Mouse (Mus musculus): ENCODE measurements around the gene Ddah2. TPM values are rescaled to one million over a fixed set of nuclear protein-coding genes. Genes with fewer than 3 reads are reported as not detected.

Gene Ddah2
- polyA plus RNA-seq, 1 experiment from 2014 or later, result 375 TPM

GRCm38 (mm10) chr17:35052271-35052798 is 6.5 kb upstream of the Ddah2 start:
- Histone ChIP-seq H3K27me3 (ENCODE audit: control insufficient read depth, insufficient read depth, low read length) (no peaks in the 10 kb centered on the region), H3K36me3 (ENCODE audit: control insufficient read depth, insufficient read depth, low read length) (peaks cover 15% of the 10 kb centered on the region), H3K9me3 (ENCODE audit: control insufficient read depth, low read length) (no peaks in the 10 kb centered on the region), H3K27ac (replicated peaks; ENCODE audit: low read depth, low read length) (peak overlapping the region; percentile 84), H3K4me1 (ENCODE audit: control insufficient read depth, insufficient read depth, low read length) (peaks cover 24% of the 10 kb centered on the region), H3K4me3 (replicated peaks; ENCODE audit: low read depth, low read length) (peak overlapping the region; percentile 32; the same call in 1 of the 2 replicates), H3K4me2 (ENCODE audit: low read length) (peak overlapping the region; percentile 59), H3K9ac (replicated peaks; ENCODE audit: low read length) (peak overlapping the region; percentile 53)
- no peak for ATAC-seq (ENCODE audit: low FRiP score, low TSS enrichment)
- 71% methylated on average over 12 of the region's 12 CpGs for WGBS
- no peak for DNase-seq

GRCm38 (mm10) chr17:35055691-35056495 is 2.9 kb upstream of the Ddah2 start:
- 92% methylated on average over 7 of the region's 7 CpGs for WGBS
- H3K36me3 ChIP-seq (ENCODE audit: control insufficient read depth, insufficient read depth, low read length), result peaks cover 20% of the 10 kb centered on the region
- H3K4me1 ChIP-seq (ENCODE audit: control insufficient read depth, insufficient read depth, low read length), result peaks cover 32% of the 10 kb centered on the region
- no peak overlapping the region for H3K9ac ChIP-seq (replicated peaks; ENCODE audit: low read length)
- DNase-seq, result no peak
- no peak overlapping the region for H3K4me2 ChIP-seq (ENCODE audit: low read length)
- no peak overlapping the region for H3K4me3 ChIP-seq (replicated peaks; ENCODE audit: low read depth, low read length)
- ATAC-seq (ENCODE audit: low FRiP score, low TSS enrichment), result no peak
- H3K27me3 ChIP-seq (ENCODE audit: control insufficient read depth, insufficient read depth, low read length), result no peaks in the 10 kb centered on the region
- no peak overlapping the region for H3K27ac ChIP-seq (replicated peaks; ENCODE audit: low read depth, low read length)
- H3K9me3 ChIP-seq (ENCODE audit: control insufficient read depth, low read length), result no peaks in the 10 kb centered on the region

DNA sequence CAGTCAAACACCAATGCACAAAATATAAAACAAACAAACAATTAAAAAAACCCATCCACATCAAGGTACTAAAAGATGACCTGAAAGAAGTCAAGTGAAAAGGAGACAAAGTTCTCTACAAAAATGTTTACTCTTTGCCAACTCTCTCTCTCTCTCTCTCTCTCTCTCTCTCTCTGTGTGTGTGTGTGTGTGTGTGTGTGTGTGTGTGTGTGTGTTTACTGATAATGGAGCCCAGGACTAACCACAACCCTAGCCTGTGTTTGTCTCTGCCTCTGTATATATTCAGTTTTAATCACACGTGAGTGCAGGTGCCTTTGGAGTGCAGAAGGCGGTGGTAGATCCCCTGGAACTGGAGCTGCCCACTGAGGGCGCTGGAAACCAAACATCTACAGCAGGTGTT is 1.7 kb upstream of the Ddah2 start:
- no peak for DNase-seq
- no peak overlapping the region for H3K4me2 ChIP-seq (ENCODE audit: low read length)
- H3K9me3 ChIP-seq (ENCODE audit: control insufficient read depth, low read length), result no peaks in the 10 kb centered on the region
- WGBS, result 71% methylated on average over 3 of the region's 3 CpGs
- H3K27ac ChIP-seq (replicated peaks; ENCODE audit: low read depth, low read length), result no peak overlapping the region
- peaks cover 23% of the 10 kb centered on the region for H3K4me1 ChIP-seq (ENCODE audit: control insufficient read depth, insufficient read depth, low read length)
- H3K4me3 ChIP-seq (replicated peaks; ENCODE audit: low read depth, low read length), result no peak overlapping the region
- no peaks in the 10 kb centered on the region for H3K27me3 ChIP-seq (ENCODE audit: control insufficient read depth, insufficient read depth, low read length)
- ATAC-seq (ENCODE audit: low FRiP score, low TSS enrichment), result no peak
- H3K9ac ChIP-seq (replicated peaks; ENCODE audit: low read length), result no peak overlapping the region
- H3K36me3 ChIP-seq (ENCODE audit: control insufficient read depth, insufficient read depth, low read length), result peaks cover 31% of the 10 kb centered on the region

DNA sequence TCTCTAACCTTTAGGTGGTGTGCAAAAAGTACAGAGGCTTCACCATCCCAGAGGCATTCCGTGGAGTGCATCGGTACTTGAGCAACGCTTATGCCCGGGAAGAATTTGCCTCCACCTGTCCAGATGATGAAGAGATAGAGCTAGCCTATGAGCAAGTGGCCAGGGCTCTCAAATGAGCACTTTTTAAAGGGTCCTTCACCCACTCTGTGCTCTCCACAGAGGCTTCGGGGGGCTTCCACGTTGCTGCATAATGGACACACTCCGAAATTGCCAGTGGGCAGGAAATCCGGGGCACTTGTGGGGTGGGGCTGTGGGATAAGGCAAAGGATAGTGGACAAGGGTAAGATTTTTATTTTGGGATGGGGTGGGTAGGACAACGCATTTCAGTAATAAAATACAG is 519 bp upstream of the Ddah2 start:
- peak overlapping the region; percentile 86; the same call in 1 of the 2 replicates for H3K27ac ChIP-seq (replicated peaks; ENCODE audit: low read depth, low read length)
- WGBS, result 73% methylated on average over 9 of the region's 9 CpGs
- H3K36me3 ChIP-seq (ENCODE audit: control insufficient read depth, insufficient read depth, low read length), result peaks cover 41% of the 10 kb centered on the region
- DNase-seq (no peak), ATAC-seq (ENCODE audit: low FRiP score, low TSS enrichment) (peak; percentile 9; the same call in 1 of the 2 replicates)
- H3K27me3 ChIP-seq (ENCODE audit: control insufficient read depth, insufficient read depth, low read length), result no peaks in the 10 kb centered on the region
- H3K4me3 ChIP-seq (replicated peaks; ENCODE audit: low read depth, low read length), result peak overlapping the region; percentile 58
- no peaks in the 10 kb centered on the region for H3K9me3 ChIP-seq (ENCODE audit: control insufficient read depth, low read length)
- H3K9ac ChIP-seq (replicated peaks; ENCODE audit: low read length), result 0 out of 2 replicates have a peak overlapping the region, but pooled peaks have one; percentile 64
- H3K4me1 ChIP-seq (ENCODE audit: control insufficient read depth, insufficient read depth, low read length), result peaks cover 16% of the 10 kb centered on the region
- H3K4me2 ChIP-seq (ENCODE audit: low read length), result peak overlapping the region; percentile 91

- Histone ChIP-seq H3K4me2 (ENCODE audit: low read length) (peak overlapping the region; percentile 91), H3K27me3 (ENCODE audit: control insufficient read depth, insufficient read depth, low read length) (peaks cover 16% of the 10 kb centered on the region; the same call in 1 of the 2 replicates), H3K9ac (replicated peaks; ENCODE audit: low read length) (peak overlapping the region; percentile 64), H3K4me3 (replicated peaks; ENCODE audit: low read depth, low read length) (peak overlapping the region; percentile 58), H3K4me1 (ENCODE audit: control insufficient read depth, insufficient read depth, low read length) (peaks cover 19% of the 10 kb centered on the region), H3K36me3 (ENCODE audit: control insufficient read depth, insufficient read depth, low read length) (peaks cover 34% of the 10 kb centered on the region), H3K9me3 (ENCODE audit: control insufficient read depth, low read length) (no peaks in the 10 kb centered on the region), H3K27ac (replicated peaks; ENCODE audit: low read depth, low read length) (0 out of 2 replicates have a peak overlapping the region, but pooled peaks have one; percentile 86)
- no peak for DNase-seq
- no peak; the same call in 1 of the 2 replicates for ATAC-seq (ENCODE audit: low FRiP score, low TSS enrichment)
- 25% methylated on average over 14 of the region's 14 CpGs for WGBS
These were observed 1.2 kb downstream of the Ddah2 start for GRCm38 (mm10) chr17:35060071-35060470.

GRCm38 (mm10) chr17:35060737-35061297 is 2.0 kb downstream of the Ddah2 start:
- Histone ChIP-seq H3K9ac (replicated peaks; ENCODE audit: low read length) (no peak overlapping the region), H3K4me1 (ENCODE audit: control insufficient read depth, insufficient read depth, low read length) (peaks cover 21% of the 10 kb centered on the region), H3K27ac (replicated peaks; ENCODE audit: low read depth, low read length) (no peak overlapping the region), H3K27me3 (ENCODE audit: control insufficient read depth, insufficient read depth, low read length) (peaks cover 18% of the 10 kb centered on the region; the same call in 1 of the 2 replicates), H3K4me3 (replicated peaks; ENCODE audit: low read depth, low read length) (peak overlapping the region; percentile 58), H3K36me3 (ENCODE audit: control insufficient read depth, insufficient read depth, low read length) (peaks cover 34% of the 10 kb centered on the region), H3K4me2 (ENCODE audit: low read length) (peak overlapping the region; percentile 91), H3K9me3 (ENCODE audit: control insufficient read depth, low read length) (no peaks in the 10 kb centered on the region)
- DNase-seq (no peak), ATAC-seq (ENCODE audit: low FRiP score, low TSS enrichment) (no peak)
- 67% methylated on average over 22 of the region's 22 CpGs for WGBS

- Histone ChIP-seq H3K9me3 (ENCODE audit: control insufficient read depth, low read length) (no peaks in the 10 kb centered on the region), H3K4me3 (replicated peaks; ENCODE audit: low read depth, low read length) (no peak overlapping the region), H3K9ac (replicated peaks; ENCODE audit: low read length) (no peak overlapping the region), H3K27ac (replicated peaks; ENCODE audit: low read depth, low read length) (no peak overlapping the region), H3K36me3 (ENCODE audit: control insufficient read depth, insufficient read depth, low read length) (peaks cover 29% of the 10 kb centered on the region), H3K27me3 (ENCODE audit: control insufficient read depth, insufficient read depth, low read length) (peaks cover 18% of the 10 kb centered on the region; the same call in 1 of the 2 replicates), H3K4me2 (ENCODE audit: low read length) (no peak overlapping the region), H3K4me1 (ENCODE audit: control insufficient read depth, insufficient read depth, low read length) (peaks cover 21% of the 10 kb centered on the region)
- DNase-seq (no peak), ATAC-seq (ENCODE audit: low FRiP score, low TSS enrichment) (no peak)
- 89% methylated on average over 8 of the region's 8 CpGs for WGBS
These were observed 2.5 kb downstream of the Ddah2 start for GRCm38 (mm10) chr17:35061299-35061698.

DNA sequence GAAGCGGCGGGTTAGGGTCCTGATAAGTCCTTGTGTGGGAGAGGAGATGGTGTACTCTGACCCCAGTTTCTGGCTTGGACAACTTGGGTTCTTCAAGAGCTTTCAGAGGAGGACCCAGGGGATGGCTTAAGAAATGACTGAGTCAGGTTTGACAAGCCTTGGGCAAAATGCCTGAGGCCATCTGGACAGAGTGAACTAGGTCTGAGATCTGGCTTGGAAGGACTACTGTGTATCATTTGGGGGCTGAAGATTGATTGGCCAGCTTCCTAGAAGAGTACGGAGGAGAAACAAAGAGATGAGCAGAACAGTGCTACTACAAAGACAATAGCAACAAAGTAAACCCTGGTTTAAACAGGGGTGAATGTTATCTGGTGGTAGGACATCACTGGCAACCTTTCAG is 4.6 kb downstream of the Ddah2 start:
- Histone ChIP-seq H3K9ac (replicated peaks; ENCODE audit: low read length) (no peak overlapping the region), H3K27me3 (ENCODE audit: control insufficient read depth, insufficient read depth, low read length) (peaks cover 18% of the 10 kb centered on the region; the same call in 1 of the 2 replicates), H3K4me2 (ENCODE audit: low read length) (no peak overlapping the region), H3K4me1 (ENCODE audit: control insufficient read depth, insufficient read depth, low read length) (peaks cover 17% of the 10 kb centered on the region), H3K27ac (replicated peaks; ENCODE audit: low read depth, low read length) (no peak overlapping the region), H3K9me3 (ENCODE audit: control insufficient read depth, low read length) (no peaks in the 10 kb centered on the region), H3K4me3 (replicated peaks; ENCODE audit: low read depth, low read length) (no peak overlapping the region), H3K36me3 (ENCODE audit: control insufficient read depth, insufficient read depth, low read length) (peaks cover 24% of the 10 kb centered on the region)
- 94% methylated on average over 3 of the region's 3 CpGs for WGBS
- ATAC-seq (ENCODE audit: low FRiP score, low TSS enrichment) (no peak), DNase-seq (no peak)

Data from midbrain, embryonic 14.5 days (tissue).